Mouse (Mus musculus): ENCODE measurements around the gene Golga4.

- TF ChIP-seq MYOD1 (IDR thresholded peaks at IDR 0.05; ENCODE audit: control insufficient read depth in 1 of 3, insufficient read length in 2 of 3, low read depth in 2 of 3) (no peak), POLR2A (IDR thresholded peaks at IDR 0.05; ENCODE audit: insufficient read length, low read depth) (no peak), CEBPB (IDR thresholded peaks at IDR 0.05; ENCODE audit: insufficient read depth, poor library complexity, severe bottlenecking) (no peak), USF1 (IDR thresholded peaks at IDR 0.05; ENCODE audit: low read depth) (no peak), E2F4 (IDR thresholded peaks at IDR 0.05; ENCODE audit: insufficient read depth) (no peak), TCF12 (IDR thresholded peaks at IDR 0.05; ENCODE audit: insufficient read depth, poor library complexity, severe bottlenecking) (no peak), TCF3 (IDR thresholded peaks at IDR 0.05; ENCODE audit: insufficient read length, low read depth) (no peak)
Measured at GRCm38 (mm10) chr9:118624146-118624545, 118.1 kb downstream of the Golga4 start.
